16 mouse cellular contexts compared by ENCODE assay signal in the genomic region with DNA sequence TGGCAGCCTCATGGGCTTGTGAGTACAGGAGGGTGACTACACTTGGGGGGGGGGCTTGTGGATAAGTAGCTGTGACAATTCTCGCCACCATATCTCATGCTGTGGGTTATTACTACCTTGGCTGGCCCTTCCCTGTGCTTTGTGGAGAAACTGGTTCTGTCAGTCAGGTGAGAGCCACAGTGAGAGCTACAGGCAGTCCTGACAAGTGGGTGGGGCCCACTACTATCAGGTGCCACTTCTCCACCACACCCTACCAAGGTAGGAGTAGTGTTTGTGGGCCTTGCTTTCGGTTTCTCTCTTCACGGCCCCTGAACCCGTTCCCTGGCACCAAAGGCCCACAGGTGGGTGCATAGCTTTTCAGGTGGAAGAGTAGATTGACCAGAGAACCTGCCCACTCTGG. TPM values are rescaled to one million over a fixed set of nuclear protein-coding genes. Genes with fewer than 3 reads are reported as not detected.
DNase-seq lines count a peak whose midpoint lies in the region; ATAC-seq lines count a peak whose summit lies in the region.
"Had no signal": no experiment of that assay in that cellular context is flagged by ENCODE, and none has a peak within 500 bp of the region (broad histone marks: within the 10 kb centered on the region; RNA-seq: fewer than 3 reads in every experiment).

No protein-coding gene starts in this region.

- DNase-seq in embryonic facial prominence, embryonic 10.5 days (ENCODE audit: low spot score) = no peak
- DNase-seq in embryonic facial prominence, embryonic 14.5 days (ENCODE audit: low spot score) = peak; percentile 86
- DNase-seq in kidney, postnatal 25 days = peak; percentile 24 to 65
- DNase-seq in lung, postnatal 25 days (ENCODE audit: low spot score) = peak; percentile 87
- no peak for DNase-seq in layer of hippocampus, adult 8-10 months (ENCODE audit: low spot score in 2 of 2)
- DNase-seq: adrenal gland, postnatal 36 days; cerebellum, adult 11 months; heart, adult 2 months; heart, postnatal 36 days had no signal

- no peak overlapping the region; the same call in 1 of the 2 replicates for H3K27ac ChIP-seq in embryonic facial prominence, embryonic 12.5 days
- H3K27ac ChIP-seq in embryonic facial prominence, embryonic 10.5 days (replicated peaks) = no peak overlapping the region
- H3K27ac ChIP-seq in embryonic facial prominence, embryonic 14.5 days (replicated peaks; ENCODE audit: low read depth, low read length) = peak overlapping the region; percentile 68
- H3K27ac ChIP-seq in liver, embryonic 12.5 days = no peak overlapping the region
- H3K27ac ChIP-seq: heart, adult 2 months; liver, embryonic 15.5 days; midbrain, embryonic 12.5 days had no signal

- 0 out of 2 replicates have a peak, but pooled peaks have one; percentile 48 for ATAC-seq in embryonic facial prominence, embryonic 12.5 days (ENCODE audit: insufficient number of reproducible peaks, insufficient read depth, low FRiP score, low TSS enrichment)
- peak; percentile 93 for ATAC-seq in embryonic facial prominence, embryonic 14.5 days (ENCODE audit: low read depth)
- ATAC-seq in megakaryocyte, adult 5-6 weeks (ENCODE audit: poor library complexity, severe bottlenecking) = no peak
- ATAC-seq in liver, embryonic 12.5 days = no peak

- no peak overlapping the region for H3K9ac ChIP-seq in embryonic facial prominence, embryonic 12.5 days
- H3K9ac ChIP-seq in embryonic facial prominence, embryonic 14.5 days (ENCODE audit: low read depth, low read length) = no peak overlapping the region
- H3K9ac ChIP-seq in liver, embryonic 12.5 days = no peak overlapping the region
- H3K9ac ChIP-seq: liver, embryonic 15.5 days; midbrain, embryonic 12.5 days had no signal

- 83% methylated on average over 4 of the region's 4 CpGs for WGBS in embryonic facial prominence, embryonic 12.5 days
- WGBS in embryonic facial prominence, embryonic 10.5 days = 80% methylated on average over 4 of the region's 4 CpGs
- 61% methylated on average over 4 of the region's 4 CpGs for WGBS in embryonic facial prominence, embryonic 14.5 days
- WGBS in liver, embryonic 12.5 days (ENCODE audit: insufficient replicate concordance) = 61% methylated on average over 4 of the region's 4 CpGs

- no peak overlapping the region for H3K4me2 ChIP-seq in embryonic facial prominence, embryonic 12.5 days (replicated peaks)
- no peak overlapping the region for H3K4me2 ChIP-seq in embryonic facial prominence, embryonic 14.5 days (ENCODE audit: low read depth, low read length)
- H3K4me2 ChIP-seq in liver, embryonic 12.5 days = no peak overlapping the region
- H3K4me2 ChIP-seq: liver, embryonic 15.5 days; midbrain, embryonic 12.5 days had no signal

- H3K36me3 ChIP-seq in embryonic facial prominence, embryonic 12.5 days = 0 out of 2 replicates have a peak, but pooled peaks cover 5% of the 10 kb centered on the region
- H3K36me3 ChIP-seq in embryonic facial prominence, embryonic 10.5 days (replicated peaks) = no peaks in the 10 kb centered on the region
- no peaks in the 10 kb centered on the region for H3K36me3 ChIP-seq in embryonic facial prominence, embryonic 14.5 days (ENCODE audit: control insufficient read depth, insufficient read depth, low read length)
- H3K36me3 ChIP-seq in liver, embryonic 12.5 days = no peaks in the 10 kb centered on the region
- H3K36me3 ChIP-seq: liver, embryonic 15.5 days; midbrain, embryonic 12.5 days had no signal

- no peak overlapping the region for H3K4me3 ChIP-seq in embryonic facial prominence, embryonic 12.5 days
- H3K4me3 ChIP-seq in embryonic facial prominence, embryonic 10.5 days = no peak overlapping the region
- no peak overlapping the region for H3K4me3 ChIP-seq in embryonic facial prominence, embryonic 14.5 days (ENCODE audit: low read depth, low read length)
- no peak overlapping the region for H3K4me3 ChIP-seq in liver, embryonic 12.5 days
- H3K4me3 ChIP-seq: heart, adult 2 months; liver, embryonic 15.5 days; midbrain, embryonic 12.5 days had no signal

- no peaks in the 10 kb centered on the region for H3K4me1 ChIP-seq in embryonic facial prominence, embryonic 12.5 days
- H3K4me1 ChIP-seq in embryonic facial prominence, embryonic 10.5 days = peaks cover 23% of the 10 kb centered on the region
- H3K4me1 ChIP-seq in embryonic facial prominence, embryonic 14.5 days (ENCODE audit: control insufficient read depth, insufficient read depth, low read length) = no peaks in the 10 kb centered on the region
- no peaks in the 10 kb centered on the region for H3K4me1 ChIP-seq in liver, embryonic 12.5 days
- H3K4me1 ChIP-seq: liver, embryonic 15.5 days had no signal

- no peaks in the 10 kb centered on the region for H3K27me3 ChIP-seq in embryonic facial prominence, embryonic 12.5 days
- no peaks in the 10 kb centered on the region for H3K27me3 ChIP-seq in embryonic facial prominence, embryonic 10.5 days (replicated peaks; ENCODE audit: low read depth, poor library complexity, severe bottlenecking)
- no peaks in the 10 kb centered on the region for H3K27me3 ChIP-seq in embryonic facial prominence, embryonic 14.5 days (replicated peaks; ENCODE audit: control insufficient read depth, insufficient read depth, low read length)
- no peaks in the 10 kb centered on the region; the same call in 1 of the 2 replicates for H3K27me3 ChIP-seq in liver, embryonic 12.5 days (replicated peaks)
- H3K27me3 ChIP-seq: liver, embryonic 15.5 days; midbrain, embryonic 12.5 days had no signal

- no peaks in the 10 kb centered on the region for H3K9me3 ChIP-seq in embryonic facial prominence, embryonic 12.5 days
- H3K9me3 ChIP-seq in embryonic facial prominence, embryonic 10.5 days = no peaks in the 10 kb centered on the region
- H3K9me3 ChIP-seq in embryonic facial prominence, embryonic 14.5 days (ENCODE audit: control insufficient read depth, low read length) = no peaks in the 10 kb centered on the region
- H3K9me3 ChIP-seq in liver, embryonic 12.5 days (replicated peaks) = no peaks in the 10 kb centered on the region
- H3K9me3 ChIP-seq: liver, embryonic 15.5 days; midbrain, embryonic 12.5 days had no signal

RNA-seq across cellular contexts. Expression of gene Osbpl5, which starts 32.9 kb away (rescaled TPM):
- polyA plus RNA-seq in embryonic facial prominence, embryonic 12.5 days (2016; fragmentation: Nextera tagmentation; extraction: Ambion mirVana) = 31.6 and 35.6 TPM in 2 replicates
- 15.8 and 16.8 TPM in 2 replicates for polyA plus RNA-seq in embryonic facial prominence, embryonic 10.5 days (2016; fragmentation: Nextera tagmentation; extraction: Ambion mirVana)
- polyA plus RNA-seq in embryonic facial prominence, embryonic 14.5 days (2014; fragmentation: Nextera tagmentation; extraction: Ambion mirVana) = 47.5 and 47.7 TPM in 2 replicates
- total RNA-seq in megakaryocyte, adult 5-6 weeks (2015) = 1.5 and 3.5 TPM in 2 replicates
- total RNA-seq in megakaryocyte, adult 5-6 weeks (2017) = 1.5 and 8.3 TPM in 2 replicates
- total RNA-seq in layer of hippocampus, adult 8-10 months (2022) = 10 to 100 TPM; 20.0 to 24.8 (median 22.7) TPM
- polyA plus RNA-seq in liver, embryonic 12.5 days (2016; fragmentation: Nextera tagmentation; extraction: Ambion mirVana) = 4.7 and 4.8 TPM in 2 replicates

RNA-seq across cellular contexts. Expression of gene Tnfrsf23, which starts 38.2 kb away (rescaled TPM):
- polyA plus RNA-seq in embryonic facial prominence, embryonic 12.5 days (2016; fragmentation: Nextera tagmentation; extraction: Ambion mirVana) = 0.47 and 1.1 TPM in 2 replicates
- 0.35 and 0.65 TPM in 2 replicates for polyA plus RNA-seq in embryonic facial prominence, embryonic 10.5 days (2016; fragmentation: Nextera tagmentation; extraction: Ambion mirVana)
- polyA plus RNA-seq in embryonic facial prominence, embryonic 14.5 days (2014; fragmentation: Nextera tagmentation; extraction: Ambion mirVana) = 5.3 and 7.0 TPM in 2 replicates
- 4.9 and 6.3 TPM in 2 replicates for total RNA-seq in megakaryocyte, adult 5-6 weeks (2015)
- total RNA-seq in megakaryocyte, adult 5-6 weeks (2017) = 2.2 and 4.3 TPM in 2 replicates
- 1 to 10 TPM; 1.3 to 2.7 (median 2.0) TPM for total RNA-seq in layer of hippocampus, adult 8-10 months (2022)
- 0.14 and 0.16 TPM in 2 replicates for polyA plus RNA-seq in liver, embryonic 12.5 days (2016; fragmentation: Nextera tagmentation; extraction: Ambion mirVana)

RNA-seq across cellular contexts. Expression of gene Mrgprg, which starts 43.0 kb away (rescaled TPM):
- not detected in 2 replicates for polyA plus RNA-seq in embryonic facial prominence, embryonic 12.5 days (2016; fragmentation: Nextera tagmentation; extraction: Ambion mirVana)
- polyA plus RNA-seq in embryonic facial prominence, embryonic 10.5 days (2016; fragmentation: Nextera tagmentation; extraction: Ambion mirVana) = not detected in 2 replicates
- polyA plus RNA-seq in embryonic facial prominence, embryonic 14.5 days (2014; fragmentation: Nextera tagmentation; extraction: Ambion mirVana) = not detected in 2 replicates
- not detected in 2 replicates for total RNA-seq in megakaryocyte, adult 5-6 weeks (2015)
- not detected in 2 replicates for total RNA-seq in megakaryocyte, adult 5-6 weeks (2017)
- total RNA-seq in layer of hippocampus, adult 8-10 months (2022) = not detected
- polyA plus RNA-seq in liver, embryonic 12.5 days (2016; fragmentation: Nextera tagmentation; extraction: Ambion mirVana) = not detected in 2 replicates
- total RNA-seq: heart, adult 2 months; heart, postnatal 36 days; left cerebral cortex, postnatal 14 days had no signal
- polyA plus RNA-seq: liver, embryonic 15.5 days; midbrain, embryonic 12.5 days; testis, adult 2 months had no signal

Comparison
In these comparisons a context has a peak if more than half of its experiments do, and no peak if none do; other contexts are left out.
1. DNase-seq: peak in embryonic facial prominence, embryonic 14.5 days (single experiment), kidney, postnatal 25 days (2 of 2) and lung, postnatal 25 days (single experiment); none in embryonic facial prominence, embryonic 10.5 days (single experiment) and layer of hippocampus, adult 8-10 months (0 of 2).
2. ATAC-seq: peak in embryonic facial prominence, embryonic 12.5 days (single experiment) and embryonic facial prominence, embryonic 14.5 days (single experiment); none in megakaryocyte, adult 5-6 weeks (single experiment) and liver, embryonic 12.5 days (single experiment).